Mouse (Mus musculus) mouse embryonic stem cell (cell line): ENCODE data around the gene Gm4340.
"Not testable (repeated sequence)": the region's sequence is repeated elsewhere in the genome, so short reads cannot be mapped to it uniquely, and the experiment has no call there.

Experiments used
- in situ Hi-C, 2 experiments: fragments of 300-500 bp; cut with MboI; formaldehyde crosslinking; loops; 1 replicate in 1 of 2; 3 replicates in 1 of 2; pipeline ENCODE4 v1.14.3; 2019 to 2020; ENCODE audit warnings: low sequenced_read_pairs in 2 of 2, low pct_unique_long_range_greater_than_20kb in 1 of 2, mixed read lengths in 1 of 2; ENCODE audit not compliant: unreplicated experiment in 1 of 2

Gm4340 gene

DNA sequence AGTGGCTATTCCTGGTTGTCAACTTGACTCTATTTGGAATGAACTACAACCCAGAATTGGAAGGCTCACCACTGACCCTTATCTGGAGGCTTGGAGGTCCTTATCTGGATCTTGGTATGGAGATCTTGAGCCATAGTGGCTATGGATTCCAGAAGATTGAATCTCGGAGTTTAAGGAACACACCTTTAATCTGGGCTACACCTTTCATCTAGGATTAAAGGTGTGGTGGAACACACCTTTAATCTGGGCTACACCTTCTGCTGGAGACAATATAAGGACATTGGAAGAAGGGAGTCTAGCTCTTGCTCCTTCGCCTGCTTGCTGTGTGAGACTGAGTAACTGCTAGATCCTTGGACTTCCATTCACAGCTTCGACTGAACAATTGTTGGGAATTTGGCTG lies at the start of gene Gm4340:
Gm4340 (plus strand) TSS at position 301 of the 400 bp plus-strand sequence.
- in situ Hi-C loops, result not testable (repeated sequence)

GRCm38 (mm10) chr10:104151197-104151596 lies 42.6 kb upstream of the Gm4340 start, which contains the start of gene Gm6763:
Gene Gm6763, plus strand, starts transcription at chr10:104151497.
- in situ Hi-C loops, result not testable (repeated sequence)

- in situ Hi-C loops, result not testable (repeated sequence)
Observed at GRCm38 (mm10) chr10:104159706-104160105, 34.1 kb upstream of the Gm4340 start, which contains the start of gene Gm8764. Gene Gm8764, plus strand, starts transcription at chr10:104160006.

DNA sequence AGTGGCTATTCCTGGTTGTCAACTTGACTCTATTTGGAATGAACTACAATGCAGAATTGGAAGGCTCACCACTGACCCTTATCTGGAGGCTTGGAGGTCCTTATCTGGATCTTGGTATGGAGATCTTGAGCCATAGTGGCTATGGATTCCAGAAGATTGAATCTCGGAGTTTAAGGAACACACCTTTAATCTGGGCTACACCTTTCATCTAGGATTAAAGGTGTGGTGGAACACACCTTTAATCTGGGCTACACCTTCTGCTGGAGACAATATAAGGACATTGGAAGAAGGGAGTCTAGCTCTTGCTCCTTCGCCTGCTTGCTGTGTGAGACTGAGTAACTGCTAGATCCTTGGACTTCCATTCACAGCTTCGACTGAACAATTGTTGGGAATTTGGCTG lies 25.6 kb upstream of the Gm4340 start, which contains the start of gene Gm21304:
Gm21304 (plus strand) TSS at position 301 of the 400 bp plus-strand sequence.
- in situ Hi-C loops, result not testable (repeated sequence)

DNA sequence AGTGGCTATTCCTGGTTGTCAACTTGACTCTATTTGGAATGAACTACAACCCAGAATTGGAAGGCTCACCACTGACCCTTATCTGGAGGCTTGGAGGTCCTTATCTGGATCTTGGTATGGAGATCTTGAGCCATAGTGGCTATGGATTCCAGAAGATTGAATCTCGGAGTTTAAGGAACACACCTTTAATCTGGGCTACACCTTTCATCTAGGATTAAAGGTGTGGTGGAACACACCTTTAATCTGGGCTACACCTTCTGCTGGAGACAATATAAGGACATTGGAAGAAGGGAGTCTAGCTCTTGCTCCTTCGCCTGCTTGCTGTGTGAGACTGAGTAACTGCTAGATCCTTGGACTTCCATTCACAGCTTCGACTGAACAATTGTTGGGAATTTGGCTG lies 17.1 kb upstream of the Gm4340 start, which contains the start of gene Gm21312:
Gm21312 (plus strand) TSS at position 301 of the 400 bp plus-strand sequence.
- in situ Hi-C loops, result not testable (repeated sequence)

DNA sequence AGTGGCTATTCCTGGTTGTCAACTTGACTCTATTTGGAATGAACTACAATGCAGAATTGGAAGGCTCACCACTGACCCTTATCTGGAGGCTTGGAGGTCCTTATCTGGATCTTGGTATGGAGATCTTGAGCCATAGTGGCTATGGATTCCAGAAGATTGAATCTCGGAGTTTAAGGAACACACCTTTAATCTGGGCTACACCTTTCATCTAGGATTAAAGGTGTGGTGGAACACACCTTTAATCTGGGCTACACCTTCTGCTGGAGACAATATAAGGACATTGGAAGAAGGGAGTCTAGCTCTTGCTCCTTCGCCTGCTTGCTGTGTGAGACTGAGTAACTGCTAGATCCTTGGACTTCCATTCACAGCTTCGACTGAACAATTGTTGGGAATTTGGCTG lies 8.6 kb upstream of the Gm4340 start, which contains the start of gene Gm20765:
Gm20765 (plus strand) TSS at position 301 of the 400 bp plus-strand sequence.
- in situ Hi-C loops, result not testable (repeated sequence)

GRCm38 (mm10) chr10:104209655-104210054 lies 15.8 kb downstream of the Gm4340 start:
- in situ Hi-C loops, result no loop called here

- in situ Hi-C loops, result no loop called here
Observed at GRCm38 (mm10) chr10:104210268-104210990, 16.6 kb downstream of the Gm4340 start.

- in situ Hi-C loops, result no loop called here
Observed at GRCm38 (mm10) chr10:104214527-104214926, 20.7 kb downstream of the Gm4340 start.

GRCm38 (mm10) chr10:104220303-104221021 lies 26.6 kb downstream of the Gm4340 start:
- in situ Hi-C loops, result no loop called here
